Mouse (Mus musculus) testis, adult 2 months (tissue): ENCODE measurements around the gene Gm20518. TPM values are rescaled to one million over a fixed set of nuclear protein-coding genes. Genes with fewer than 3 reads are reported as not detected.

ENCODE experiments used
- H3K27ac ChIP-seq: fragments of 200-500 bp; 2 replicates; pipeline ENCODE4 v1.5.1; 2012; ENCODE audit warnings: low read depth, low read length; ENCODE audit not compliant: control insufficient read depth, insufficient read depth
- H3K27me3 ChIP-seq: fragments of 200-500 bp; 2 replicates; pipeline ENCODE4 v1.6.1; 2012; ENCODE audit warnings: mild to moderate bottlenecking, low read length, moderate library complexity; ENCODE audit not compliant: control insufficient read depth, insufficient read depth
- H3K36me3 ChIP-seq: fragments of 200-500 bp; 2 replicates; pipeline ENCODE4 v1.6.1; 2012; ENCODE audit warnings: mild to moderate bottlenecking, low read length; ENCODE audit not compliant: control insufficient read depth, insufficient read depth
- H3K4me1 ChIP-seq: fragments of 200-500 bp; 2 replicates; pipeline ENCODE4 v1.6.1; 2012; ENCODE audit warnings: low read length; ENCODE audit not compliant: control insufficient read depth, insufficient read depth
- H3K4me3 ChIP-seq: fragments of 200-500 bp; 2 replicates; pipeline ENCODE4 v1.5.1; 2012; ENCODE audit warnings: low read depth, mild to moderate bottlenecking, low read length, moderate library complexity, mixed read lengths; ENCODE audit not compliant: control insufficient read depth
- CTCF ChIP-seq: fragments of 200-500 bp; IDR thresholded peaks from 2 replicates; pipeline ENCODE4 v1.5.1; 2012; ENCODE audit warnings: low read depth, mild to moderate bottlenecking, inconsistent platforms, low read length, moderate library complexity; ENCODE audit not compliant: control insufficient read depth, insufficient read depth, insufficient replicate concordance
- POLR2A ChIP-seq: fragments of 200-500 bp; IDR thresholded peaks from 2 replicates; pipeline ENCODE4 v1.6.1; 2012; ENCODE audit warnings: low read depth, mild to moderate bottlenecking, inconsistent platforms, low read length, moderate library complexity; ENCODE audit not compliant: control insufficient read depth
- polyA plus RNA-seq: library from polyadenylated mRNA; depleted of rRNA; stranded (reverse); fragments of >200 nt; gene quantifications from 2 replicates; pipeline ENCODE4 v1.2.3, GENCODE M21; 2012; rRNA removed

Gm20518 gene
- polyA plus RNA-seq = 3.1 and 3.2 TPM in 2 replicates

DNA sequence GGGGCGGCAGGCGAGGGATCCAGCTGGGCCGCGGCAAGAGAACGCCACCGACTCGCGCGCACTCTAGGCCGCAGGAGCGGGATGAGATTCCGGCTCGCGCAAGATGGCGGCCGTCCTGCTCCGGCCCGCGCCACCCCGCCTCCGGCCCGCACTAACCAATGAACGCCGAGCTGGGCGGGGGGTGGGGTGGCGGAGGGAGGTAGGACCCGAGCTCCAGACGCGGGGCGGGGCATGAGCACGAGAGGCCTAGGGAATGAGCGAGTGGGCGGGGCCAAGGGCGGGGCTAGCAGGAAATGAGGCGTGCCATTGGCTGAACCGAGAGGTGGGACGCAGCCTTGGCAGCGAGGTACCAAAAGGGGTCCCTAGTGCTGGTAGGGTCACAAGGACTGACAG lies at the start of gene Gm20518:
Gm20518 (minus strand) TSS at position 105 of the 393 bp plus-strand sequence.
- Histone ChIP-seq H3K4me3 (peak within 1 kb of the TSS; percentile 99), H3K27me3 (no peaks in the 10 kb centered on the region), H3K4me1 (peaks cover 8% of the 10 kb centered on the region), H3K36me3 (no peaks in the 10 kb centered on the region), H3K27ac (peak within 1 kb of the TSS; percentile 95)
- TF ChIP-seq POLR2A (peak; percentile 63), CTCF (no peak)

DNA sequence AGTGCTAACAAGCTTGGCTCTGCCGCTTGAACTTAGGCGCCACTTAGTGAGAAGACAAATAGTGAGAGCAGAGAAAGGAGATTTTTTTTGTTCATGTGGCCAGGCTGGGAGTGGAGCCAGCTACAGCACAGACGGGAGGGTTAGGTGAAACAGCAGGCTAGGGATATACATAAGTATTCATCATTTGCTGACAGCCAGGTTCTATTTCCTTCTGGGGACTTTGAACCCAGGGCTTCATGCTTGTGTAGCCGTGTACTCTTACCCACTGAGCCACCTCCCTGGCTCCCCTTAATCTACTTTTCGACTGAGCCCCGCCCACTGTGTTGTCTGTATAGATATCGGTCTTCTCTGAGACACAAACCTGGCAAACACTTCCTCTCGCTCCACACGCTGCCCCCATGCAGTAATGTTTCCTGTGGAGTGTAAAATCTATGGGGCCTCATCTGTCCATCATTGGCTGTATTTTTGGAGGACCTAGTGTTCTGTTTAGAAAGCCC lies 47.8 kb upstream of the Gm20518 start:
- TF ChIP-seq CTCF = no peak
- TF ChIP-seq POLR2A = no peak
- Histone ChIP-seq H3K27me3 (no peaks in the 10 kb centered on the region), H3K36me3 (no peaks in the 10 kb centered on the region), H3K27ac (no peak overlapping the region), H3K4me1 (no peaks in the 10 kb centered on the region), H3K4me3 (no peak overlapping the region)

DNA sequence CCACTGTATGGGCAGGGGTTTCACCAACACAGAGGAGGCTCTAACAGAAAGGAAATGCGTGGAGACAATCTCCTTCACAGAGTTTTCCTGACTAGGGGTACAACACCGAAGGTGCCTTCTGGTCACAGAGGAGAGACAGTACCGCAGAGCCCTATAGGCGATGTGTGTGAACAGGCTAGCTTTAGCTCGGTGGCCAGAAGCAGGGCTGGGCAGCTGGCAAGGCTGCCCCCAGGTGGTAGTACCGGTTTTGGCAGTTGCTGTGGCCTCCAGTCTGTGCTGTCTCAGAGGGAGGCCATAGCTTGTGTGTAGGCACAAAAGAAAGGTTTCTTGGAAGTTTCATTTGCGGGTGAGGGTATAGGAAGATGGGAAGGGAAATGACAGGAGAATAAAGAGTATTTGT lies 47.4 kb upstream of the Gm20518 start:
- Histone ChIP-seq H3K36me3 (no peaks in the 10 kb centered on the region), H3K4me1 (no peaks in the 10 kb centered on the region), H3K4me3 (no peak overlapping the region), H3K27me3 (no peaks in the 10 kb centered on the region), H3K27ac (no peak overlapping the region)
- TF ChIP-seq POLR2A (no peak), CTCF (peak; percentile 58; the same call in 1 of the 2 replicates)

DNA sequence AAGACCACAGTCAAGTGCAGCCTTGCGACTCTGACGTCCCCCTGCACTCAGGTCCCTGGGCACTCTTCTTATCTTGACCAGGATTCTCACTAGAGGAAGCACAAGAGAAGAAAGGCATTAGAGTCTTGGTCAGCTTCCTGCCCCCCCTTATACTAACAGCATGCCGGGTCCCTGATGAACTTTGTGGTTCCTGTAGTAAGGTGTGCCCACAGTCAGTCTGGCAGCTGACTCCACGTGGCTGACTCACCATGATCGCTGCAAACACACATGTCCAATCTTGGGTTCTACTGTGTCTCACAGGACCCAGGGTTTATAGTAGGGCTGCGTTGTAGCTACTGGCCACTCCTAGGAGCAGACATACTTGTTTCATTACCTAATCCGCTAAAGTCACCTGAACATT lies 46.7 kb upstream of the Gm20518 start:
- H3K4me3 ChIP-seq = no peak overlapping the region
- H3K27me3 ChIP-seq = no peaks in the 10 kb centered on the region
- no peak overlapping the region for H3K27ac ChIP-seq
- H3K36me3 ChIP-seq = no peaks in the 10 kb centered on the region
- TF ChIP-seq POLR2A (no peak), CTCF (no peak)
- H3K4me1 ChIP-seq = no peaks in the 10 kb centered on the region

DNA sequence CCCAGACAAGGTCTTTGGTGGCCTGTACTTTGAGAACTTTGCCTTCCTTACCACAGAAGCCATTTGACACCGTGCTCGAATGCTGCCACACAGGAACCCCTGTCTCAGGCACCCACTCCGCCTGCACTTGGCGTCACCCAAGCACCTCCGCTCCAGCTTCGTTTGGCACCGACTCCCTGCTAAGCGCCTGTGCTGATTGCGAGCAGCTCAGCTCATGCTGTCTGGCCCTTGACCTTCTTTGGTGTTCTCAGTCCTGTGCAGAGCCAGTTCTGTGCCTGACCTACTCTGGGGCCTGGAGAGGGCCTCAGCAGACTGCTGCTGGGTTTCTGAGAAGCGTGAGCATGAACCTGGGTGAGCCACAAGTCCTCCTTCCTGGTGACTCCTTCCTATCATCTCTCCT lies 45.3 kb upstream of the Gm20518 start:
- Histone ChIP-seq H3K4me1 (no peaks in the 10 kb centered on the region), H3K4me3 (no peak overlapping the region), H3K27ac (no peak overlapping the region), H3K27me3 (no peaks in the 10 kb centered on the region), H3K36me3 (no peaks in the 10 kb centered on the region)
- TF ChIP-seq CTCF (no peak), POLR2A (no peak)

DNA sequence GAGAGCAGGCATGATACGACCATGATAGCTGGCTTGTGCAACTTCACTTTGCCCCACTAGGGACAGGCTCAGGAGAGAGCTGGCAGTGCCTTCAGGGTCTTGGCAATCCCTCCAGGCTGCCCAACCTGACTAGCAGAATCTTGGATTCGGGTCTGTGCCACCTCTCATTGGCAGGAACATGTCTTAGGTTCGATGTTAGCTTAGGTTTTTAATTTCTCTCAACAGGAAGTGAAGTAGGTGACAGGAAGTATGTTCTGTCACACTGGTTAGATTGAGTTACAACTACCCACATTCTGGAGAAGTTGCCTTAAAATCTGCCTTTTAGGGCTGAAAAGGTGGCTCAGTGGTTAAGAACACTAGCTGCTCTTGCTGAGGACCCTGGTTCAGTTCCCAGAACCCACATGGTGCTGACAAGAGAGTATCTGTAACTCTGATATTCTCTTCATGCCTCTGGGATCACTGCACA lies 43.0 kb upstream of the Gm20518 start:
- TF ChIP-seq POLR2A = no peak
- no peak for TF ChIP-seq CTCF
- H3K36me3 ChIP-seq = no peaks in the 10 kb centered on the region
- H3K4me1 ChIP-seq = no peaks in the 10 kb centered on the region
- H3K27ac ChIP-seq = no peak overlapping the region
- no peak overlapping the region for H3K4me3 ChIP-seq
- no peaks in the 10 kb centered on the region for H3K27me3 ChIP-seq

DNA sequence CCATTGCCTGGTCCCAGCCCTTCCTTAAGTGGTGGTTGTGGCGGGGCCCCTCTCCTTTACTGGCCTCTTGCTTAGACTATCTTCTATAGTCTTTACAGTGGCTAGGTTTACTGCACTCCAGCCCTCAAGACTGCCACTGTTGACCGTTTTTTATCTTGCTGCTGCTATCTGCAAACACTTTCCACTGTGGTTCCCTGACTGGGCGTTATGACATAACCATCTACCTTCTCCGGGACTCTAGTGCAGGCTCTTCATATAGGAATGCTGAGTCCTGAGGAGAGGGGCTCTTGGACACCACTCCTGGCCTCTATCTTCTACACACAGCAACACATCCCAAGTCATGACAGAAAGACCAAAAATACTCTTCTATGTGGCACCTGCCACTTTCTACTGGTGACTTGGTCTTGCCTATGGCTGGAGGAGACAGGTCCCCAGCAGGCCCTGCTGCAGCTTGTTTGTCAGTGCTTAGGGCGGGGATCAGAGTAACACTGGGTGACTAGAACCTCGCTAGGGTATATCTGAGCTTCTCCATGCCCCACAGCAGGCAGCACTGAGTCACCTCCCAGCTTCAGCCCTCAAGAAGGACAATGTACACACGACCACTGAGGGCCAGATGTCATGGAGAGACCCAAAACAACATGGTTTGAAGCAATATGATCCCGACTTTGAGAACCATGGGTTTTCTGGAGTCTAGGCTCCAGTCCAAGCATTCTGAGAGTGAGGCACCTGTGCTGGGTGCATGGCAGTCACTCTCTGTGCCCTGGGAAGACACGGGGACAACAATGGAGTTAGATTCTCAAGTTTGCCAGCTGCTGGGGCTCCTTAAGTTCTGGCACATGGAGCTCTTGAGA lies 42.3 kb upstream of the Gm20518 start:
- Histone ChIP-seq H3K4me1 (peaks cover under 1% of the 10 kb centered on the region), H3K36me3 (no peaks in the 10 kb centered on the region), H3K27me3 (no peaks in the 10 kb centered on the region), H3K27ac (no peak overlapping the region), H3K4me3 (no peak overlapping the region)
- TF ChIP-seq CTCF (no peak), POLR2A (no peak)
